Mouse (Mus musculus): Measurements from ENCODE around the gene Mfsd12.

Mfsd12 gene

DNA sequence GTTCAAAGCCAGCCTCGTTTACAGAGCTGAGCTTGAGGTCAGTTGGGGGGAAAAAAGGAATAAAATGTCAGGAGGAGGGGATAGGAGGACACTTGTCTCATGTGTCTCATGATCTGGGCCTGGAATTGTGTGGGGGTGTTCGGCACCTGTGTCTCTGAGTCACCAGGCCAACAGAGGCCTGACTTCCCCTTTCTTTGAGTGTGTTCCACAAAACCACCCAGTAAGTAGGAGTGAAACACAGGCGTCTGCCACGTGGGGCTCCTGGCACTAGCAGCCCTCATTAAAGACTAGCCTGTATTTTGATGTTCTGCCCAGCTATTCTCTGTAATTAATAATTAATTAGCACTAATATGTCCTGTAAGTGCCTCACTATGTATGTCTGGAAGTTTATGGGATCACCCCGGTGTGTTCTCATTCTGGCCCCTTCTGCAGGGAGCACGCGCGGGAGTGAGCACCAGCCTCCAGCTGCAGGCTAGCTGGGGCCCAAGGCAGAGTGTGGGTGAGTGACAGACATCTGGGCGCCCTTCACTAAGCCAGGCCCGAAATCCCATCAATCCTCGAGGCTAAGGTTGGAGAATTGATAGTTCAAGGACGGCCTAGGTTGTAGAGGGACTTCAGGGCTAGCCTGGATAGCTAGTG is 820 bp upstream of the Mfsd12 start:
- no peak for DNase-seq

DNA sequence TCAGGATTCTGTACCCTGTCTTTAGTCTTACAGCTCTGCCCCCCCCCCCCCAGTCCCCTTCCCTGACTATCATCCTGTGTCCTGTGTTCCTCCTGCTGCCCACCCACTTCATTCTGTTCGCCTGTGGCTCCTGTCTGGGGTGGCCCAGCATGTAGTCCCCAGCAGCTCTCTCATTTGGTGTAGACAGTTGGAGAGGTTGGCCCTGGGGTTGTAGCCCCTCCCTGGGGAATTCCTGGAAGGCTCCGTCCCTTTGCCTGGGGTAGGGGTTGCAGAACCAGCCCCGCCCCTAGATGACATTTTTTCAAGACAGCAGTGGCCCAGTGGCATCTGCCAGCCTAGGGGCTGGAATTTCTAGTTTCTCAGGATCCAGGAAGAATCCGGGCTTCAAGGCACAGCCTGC is 918 bp downstream of the Mfsd12 start:
- no peak for DNase-seq

DNA sequence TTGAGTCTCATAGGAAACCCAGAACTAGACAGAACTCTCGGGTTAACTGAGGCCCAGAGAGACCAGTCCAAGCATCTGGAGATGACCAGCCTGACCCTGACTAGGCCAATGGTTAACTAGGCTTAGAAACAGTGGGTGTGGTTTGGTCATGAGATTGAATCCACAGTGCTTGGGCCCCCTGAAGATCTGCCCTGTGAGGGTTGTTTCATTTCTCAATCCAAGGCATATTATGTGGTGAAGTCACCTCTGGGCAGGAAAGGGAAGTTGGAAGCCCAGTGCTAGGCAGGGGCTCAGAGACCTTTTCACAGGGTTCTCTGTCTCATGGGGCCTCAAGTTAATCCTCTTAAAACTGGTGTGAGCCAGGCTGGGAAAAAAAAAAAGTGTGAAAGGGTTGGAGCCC is 1.6 kb downstream of the Mfsd12 start:
- DNase-seq = no peak

DNA sequence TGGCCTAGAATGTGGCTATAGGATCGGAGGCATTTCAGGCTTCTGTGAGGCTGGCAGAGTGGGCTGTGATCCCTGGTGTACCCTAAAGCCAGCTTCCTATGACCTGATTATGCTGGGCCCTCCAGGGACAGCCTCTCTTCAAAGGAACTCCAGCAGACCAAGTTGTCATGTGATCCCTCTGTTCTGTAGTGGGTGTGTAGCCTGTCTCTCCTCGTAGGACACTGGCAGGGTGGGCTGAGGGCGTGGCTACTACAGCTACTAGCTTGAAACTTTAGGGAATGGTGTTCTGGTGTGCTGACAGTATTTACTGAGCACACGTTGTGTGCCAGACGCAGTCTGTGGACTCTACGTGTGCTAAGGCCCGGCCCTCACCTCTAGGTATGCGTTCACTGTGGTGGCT is 3.4 kb downstream of the Mfsd12 start:
- no peak for DNase-seq

DNA sequence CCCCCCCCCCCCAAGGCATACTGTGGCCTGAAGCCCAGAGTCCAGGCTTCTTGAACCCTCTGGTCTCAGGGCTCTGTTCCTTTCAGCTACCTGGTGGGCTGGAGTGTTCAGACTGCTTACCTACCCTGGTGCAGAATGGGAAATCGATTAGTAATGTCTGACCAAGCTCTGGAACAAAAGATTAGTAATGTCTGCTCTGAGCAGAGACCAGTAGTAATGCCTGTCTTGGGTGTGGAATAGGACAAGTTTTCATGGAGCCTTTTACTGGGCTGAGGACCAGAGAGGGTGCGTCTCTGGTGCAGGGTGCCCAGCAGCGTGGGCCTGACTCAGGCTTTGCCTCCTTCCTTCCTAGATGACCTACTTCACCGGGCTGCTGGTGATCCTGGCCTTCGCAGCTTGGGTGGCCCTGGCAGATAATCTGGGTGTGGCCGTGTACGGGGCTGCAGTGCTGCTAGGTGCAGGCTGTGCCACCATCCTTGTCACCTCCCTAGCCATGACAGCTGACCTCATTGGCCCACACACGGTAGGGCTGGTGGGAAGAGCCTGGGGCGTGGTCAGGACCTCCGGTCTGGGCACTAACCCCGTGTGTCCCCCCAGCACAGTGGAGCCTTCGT is 5.2 kb downstream of the Mfsd12 start:
- no peak for DNase-seq

DNA sequence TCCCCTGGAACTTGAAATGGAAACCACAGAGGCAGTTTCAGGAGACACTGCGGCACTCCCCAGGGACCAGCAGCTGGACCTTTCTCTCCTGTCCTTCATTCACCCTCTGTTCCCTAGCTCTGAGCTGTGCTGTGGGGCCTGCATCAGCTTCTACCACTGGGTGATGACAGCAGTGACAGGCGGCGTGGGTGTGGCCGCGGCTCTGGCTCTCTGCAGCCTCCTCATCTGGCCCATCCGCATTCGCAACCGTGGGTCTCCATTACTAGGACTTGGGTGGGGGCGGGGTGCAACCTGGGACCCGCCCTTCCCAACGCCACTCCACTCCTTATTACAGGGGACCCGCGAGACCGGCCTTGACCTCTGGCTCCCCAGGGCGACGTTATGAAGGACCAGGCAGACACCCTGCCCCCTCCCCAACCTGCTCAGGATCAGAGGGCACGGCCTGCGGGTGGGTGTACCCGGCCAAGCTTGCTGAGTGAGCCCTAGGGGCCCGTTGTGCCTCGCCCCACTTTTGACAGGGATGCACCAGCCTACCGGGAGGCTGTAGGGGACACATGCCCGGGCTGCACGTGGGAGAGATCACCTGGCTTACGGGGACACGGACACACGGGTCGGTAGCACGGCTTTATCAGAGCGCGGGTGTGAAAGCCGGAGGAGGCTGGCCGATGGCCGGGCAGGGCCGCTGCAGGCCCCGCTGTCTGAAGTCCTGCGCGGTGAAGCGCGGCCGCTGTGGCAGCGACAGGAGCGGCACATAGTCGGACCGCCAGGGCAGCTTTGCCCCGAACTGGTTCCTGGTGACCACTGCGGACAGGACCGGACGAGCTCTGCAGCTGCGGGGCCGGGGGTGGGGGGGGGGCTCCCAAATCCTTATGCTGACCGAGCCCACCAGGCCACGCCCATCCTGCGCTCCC is 6.4 kb downstream of the Mfsd12 start:
- no peak for DNase-seq

DNA sequence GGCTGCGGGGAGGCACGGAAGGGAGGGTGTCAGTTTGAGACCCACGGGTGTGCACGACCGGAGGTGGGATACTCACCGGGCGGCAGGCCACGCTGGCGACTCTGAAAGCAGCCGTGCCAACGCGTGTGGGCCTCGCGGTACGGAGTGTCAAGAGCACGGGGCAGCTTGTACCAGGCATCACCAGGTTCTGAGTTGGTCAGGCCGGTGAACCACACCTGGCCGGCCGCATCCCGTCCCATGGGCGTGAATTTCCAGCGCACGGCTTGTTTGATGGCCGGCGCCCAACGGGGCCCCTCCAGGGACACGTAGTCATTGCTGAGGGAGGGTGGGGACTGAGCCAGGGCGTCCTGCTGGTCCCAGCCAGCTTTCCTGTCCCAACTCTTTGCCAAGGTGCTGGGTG is 7.4 kb downstream of the Mfsd12 start:
- no peak for DNase-seq

DNA sequence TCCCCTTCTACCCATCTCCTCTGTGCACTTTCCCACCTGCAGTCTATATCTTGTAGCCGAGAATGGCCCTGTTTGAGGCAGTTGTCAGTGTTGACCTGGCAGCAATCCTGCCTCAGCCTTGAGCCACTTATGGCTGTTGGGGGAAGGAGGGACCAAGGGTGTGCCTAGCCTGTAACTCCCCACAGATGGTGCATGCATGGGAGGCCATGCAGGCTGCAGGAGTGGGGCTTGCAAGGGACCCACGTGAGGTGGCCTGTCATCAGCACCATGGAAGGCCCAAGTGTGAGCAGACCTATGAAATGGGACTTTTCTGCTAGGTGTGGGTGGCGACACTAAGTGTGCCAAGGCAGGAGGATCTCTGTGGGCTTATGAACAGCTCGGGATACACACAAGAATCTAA is 7.8 kb downstream of the Mfsd12 start:
- DNase-seq = no peak

DNA sequence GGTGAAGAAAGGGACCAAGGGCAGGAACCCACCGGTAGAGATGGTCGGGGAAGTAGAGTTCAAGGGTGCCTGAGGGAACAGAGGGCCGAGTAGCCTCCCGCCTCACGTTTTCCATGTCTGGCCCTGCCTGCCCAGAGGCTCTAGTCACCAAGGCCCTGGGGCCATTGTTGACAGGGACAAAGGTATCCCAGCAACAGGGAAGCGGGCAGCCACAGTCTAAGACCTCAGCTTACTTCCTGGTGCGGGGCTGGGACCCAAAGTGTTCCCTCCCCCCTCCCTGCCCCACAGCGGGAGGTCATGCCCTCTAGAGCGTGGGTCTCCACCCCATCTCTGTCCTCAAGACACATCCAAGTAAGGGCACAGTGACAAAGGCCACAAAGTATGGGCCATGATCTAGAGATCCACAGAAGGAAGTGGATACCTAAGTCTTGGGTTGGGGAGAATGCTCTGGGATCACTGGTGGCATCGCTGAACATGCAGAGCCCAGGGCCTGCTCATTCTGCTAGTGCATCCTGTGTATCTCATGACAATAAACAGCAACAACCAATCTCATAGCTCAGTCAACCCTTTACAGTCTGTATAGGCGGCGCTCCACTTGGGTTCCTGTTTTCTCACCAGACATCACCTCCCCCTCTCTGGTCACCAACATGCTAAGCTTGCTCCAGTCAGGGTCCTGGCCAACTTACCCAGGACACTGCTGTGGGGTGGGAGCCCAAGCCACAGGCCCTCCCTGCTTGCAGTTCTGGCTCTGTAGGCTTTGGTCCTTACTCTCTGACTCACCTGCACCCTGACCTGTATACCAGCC is 8.6 kb downstream of the Mfsd12 start, which contains the start of gene 4930404N11Rik:
Gene 4930404N11Rik (minus strand): TSS at position 145 of the 805 bp plus-strand sequence.
- no peak for DNase-seq

DNA sequence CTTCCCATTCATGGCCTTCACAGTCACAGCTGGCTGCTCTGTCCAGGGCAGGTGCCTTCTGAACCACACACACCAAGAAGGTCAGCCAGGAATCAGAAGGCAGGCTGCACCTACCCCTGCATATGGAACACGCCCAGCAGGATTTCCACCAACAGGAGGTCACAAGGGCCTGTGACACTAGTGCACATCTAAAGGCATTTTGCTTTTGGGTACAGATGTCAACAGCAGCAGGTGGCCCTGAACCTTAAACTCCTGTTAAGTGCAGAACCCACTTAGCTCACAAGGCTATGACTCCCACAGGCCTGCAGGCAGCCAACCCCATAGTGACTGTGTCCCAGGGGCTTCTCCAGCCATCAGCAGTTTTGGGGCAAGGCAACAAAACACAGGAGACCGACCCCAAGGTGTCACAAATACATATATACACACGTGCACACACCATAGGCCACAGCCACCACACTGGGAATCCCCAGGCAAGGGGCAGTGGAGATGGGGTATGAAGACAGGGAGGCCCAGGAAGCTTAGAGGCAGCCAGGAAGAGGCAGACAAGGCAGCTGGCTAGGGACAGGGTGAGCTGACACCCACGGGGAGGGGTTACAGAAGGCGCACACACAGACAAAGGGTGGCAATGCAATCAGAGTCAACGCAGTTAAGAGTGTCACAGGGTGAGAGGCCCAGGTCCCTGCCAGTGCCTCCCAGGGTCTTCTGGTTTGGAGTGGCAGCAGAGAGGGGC is 9.4 kb downstream of the Mfsd12 start:
- DNase-seq = no peak

DNA sequence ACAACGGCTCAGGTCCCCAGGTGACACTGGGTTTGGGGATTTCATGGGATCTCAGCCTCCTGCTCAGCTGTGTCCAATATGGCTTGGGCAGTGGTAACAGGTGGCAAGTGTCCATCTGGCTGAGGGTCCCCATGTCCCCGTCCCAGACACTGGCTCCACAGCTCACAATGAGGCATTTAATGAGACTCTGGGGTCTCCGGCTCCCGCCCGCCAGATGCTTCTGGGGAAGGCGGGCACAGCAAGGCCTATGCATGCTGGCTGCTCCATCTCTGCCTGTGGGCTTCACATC is 9.9 kb downstream of the Mfsd12 start:
- DNase-seq = no peak

DNA sequence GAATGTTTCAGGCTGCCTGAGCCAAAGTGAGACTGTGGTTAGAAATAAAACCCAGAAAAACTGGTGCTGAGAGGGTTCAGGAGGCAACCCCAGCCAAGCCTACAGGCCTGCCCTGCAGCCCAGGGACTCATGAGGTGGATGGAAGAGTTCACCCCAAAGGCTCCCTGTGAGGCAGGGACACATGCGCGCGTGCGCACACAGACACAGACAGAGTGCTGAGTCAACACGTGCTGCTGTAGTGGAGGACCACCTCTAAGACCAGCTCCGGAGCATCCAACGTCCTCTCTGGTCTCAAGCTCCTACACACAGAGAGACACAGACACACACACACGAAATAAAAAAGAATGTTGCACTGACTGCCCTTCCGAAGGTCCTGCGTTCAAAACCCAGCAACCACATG is 18.0 kb downstream of the Mfsd12 start:
- DNase-seq = no peak

DNA sequence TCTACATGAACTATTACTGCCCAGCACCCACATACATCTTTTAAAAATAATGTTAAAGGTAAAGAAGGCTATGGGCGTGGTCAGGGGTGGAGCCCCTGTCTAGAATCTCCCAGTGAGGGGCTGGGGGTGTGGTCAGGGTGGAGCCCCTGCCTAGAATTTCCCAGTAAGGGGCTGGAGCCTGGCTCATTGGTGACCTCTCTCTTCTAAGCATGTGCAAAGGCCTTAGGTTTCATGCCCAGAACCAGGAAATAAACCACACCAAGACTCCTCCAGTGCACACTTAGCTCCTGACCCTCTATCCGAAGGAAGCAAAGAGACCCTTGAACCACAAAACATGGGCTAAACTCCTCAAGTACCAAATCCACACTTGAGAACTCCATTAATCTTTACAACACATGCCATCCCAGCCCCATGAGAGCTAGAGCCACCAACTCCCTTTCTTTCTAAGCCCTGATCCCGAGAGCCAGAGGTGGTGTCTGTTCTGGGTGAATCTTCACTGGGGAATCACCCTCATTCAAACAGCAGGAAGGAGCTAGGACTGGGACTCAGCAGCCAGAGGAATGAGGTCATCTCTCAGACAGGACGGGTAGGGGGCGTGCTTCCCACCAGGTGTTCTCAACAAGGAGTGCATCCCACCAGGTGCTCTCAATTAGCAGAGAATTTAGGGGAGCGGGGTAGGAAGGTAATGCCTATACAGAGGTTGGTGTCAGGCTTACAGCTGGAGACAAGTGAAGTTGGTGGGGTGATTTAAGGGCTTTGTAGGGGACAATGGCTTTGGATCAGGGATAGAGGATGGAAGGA is 19.5 kb downstream of the Mfsd12 start:
- DNase-seq = peak; percentile 60

DNA sequence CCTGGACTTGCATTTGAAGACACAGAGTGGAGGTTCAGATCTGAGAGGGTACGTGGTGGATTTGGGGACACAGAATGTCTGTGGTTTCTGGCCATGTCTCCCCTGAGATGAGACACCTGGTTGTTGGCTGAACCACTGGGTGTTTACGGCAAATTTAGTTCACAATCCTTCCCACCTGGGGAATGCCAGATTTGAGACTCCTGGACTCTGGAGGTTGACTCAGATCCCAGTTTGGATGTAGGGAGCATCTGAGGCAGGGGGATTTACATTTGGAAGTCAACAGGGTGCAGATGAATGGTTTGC is 20.0 kb downstream of the Mfsd12 start:
- DNase-seq = no peak

DNA sequence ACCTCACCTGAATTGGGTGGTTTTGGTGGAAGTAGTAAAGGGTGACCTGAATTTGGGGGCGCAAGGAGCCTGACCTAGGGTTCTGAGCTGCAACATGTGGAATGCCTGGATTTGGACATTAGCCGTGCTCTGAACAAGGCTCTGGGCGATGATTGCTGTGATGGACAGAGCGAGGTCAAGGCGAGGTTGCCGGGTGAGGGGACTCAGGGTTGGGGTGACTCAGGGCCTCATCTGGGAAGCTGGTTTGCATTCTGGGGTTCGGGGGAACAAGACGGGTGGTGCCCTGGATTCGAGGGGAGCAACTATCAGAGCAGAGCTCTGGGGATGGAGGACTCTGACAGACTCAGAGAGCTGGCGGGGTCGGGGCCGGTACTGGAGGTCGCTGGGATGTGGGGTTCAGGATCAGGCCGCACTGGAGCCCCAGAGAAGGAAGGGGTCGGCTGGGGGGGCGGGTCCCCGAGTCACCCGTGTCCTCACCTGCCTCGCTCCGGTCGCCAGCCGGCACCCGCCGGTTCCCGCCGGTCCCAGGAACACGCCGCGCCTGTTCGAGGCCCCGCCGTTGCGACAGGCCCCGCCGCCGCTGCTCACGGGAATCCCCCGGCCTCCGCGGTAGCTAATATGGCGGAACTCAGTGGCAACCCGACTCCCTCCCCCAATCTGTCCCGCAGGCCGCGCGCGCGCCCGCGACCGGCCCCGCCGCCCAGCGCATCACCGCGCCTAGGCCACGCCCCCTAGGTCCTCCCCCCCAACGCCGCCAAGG is 20.7 kb downstream of the Mfsd12 start, which contains the start of gene Fzr1:
Gene Fzr1 (minus strand): TSS at position 724 of the 760 bp plus-strand sequence.
- DNase-seq = no peak

DNA sequence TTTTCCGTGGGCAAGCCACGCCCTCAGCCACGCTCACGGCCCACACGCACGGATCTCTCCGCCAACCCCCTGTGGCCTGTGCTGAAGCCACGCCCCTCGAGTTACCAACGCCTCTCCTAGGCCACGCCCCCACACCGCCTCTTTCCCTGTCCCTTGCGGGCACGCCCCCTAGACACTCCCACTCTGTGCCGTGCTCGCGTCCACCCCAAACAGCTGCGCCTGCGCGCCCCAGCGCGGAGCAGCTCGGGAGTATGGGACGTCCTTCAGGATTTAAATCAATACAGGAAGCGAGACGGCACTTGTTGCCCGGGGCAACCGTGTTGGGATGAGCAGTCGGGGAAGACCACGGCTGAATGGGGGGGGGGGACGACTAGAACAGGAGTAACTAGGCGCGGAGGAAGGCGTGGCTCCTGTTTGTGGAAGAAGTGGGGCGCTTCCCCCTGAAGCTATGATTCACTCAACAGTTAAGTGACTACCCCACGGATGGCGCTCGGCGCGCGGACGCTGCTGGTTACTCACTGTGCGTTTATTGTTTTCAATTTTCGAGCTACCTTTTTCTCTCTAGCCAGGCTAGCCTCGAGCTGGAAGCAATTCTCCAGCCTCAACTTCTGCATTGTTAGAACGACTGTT is 21.4 kb downstream of the Mfsd12 start:
- DNase-seq = peak; percentile 100

DNA sequence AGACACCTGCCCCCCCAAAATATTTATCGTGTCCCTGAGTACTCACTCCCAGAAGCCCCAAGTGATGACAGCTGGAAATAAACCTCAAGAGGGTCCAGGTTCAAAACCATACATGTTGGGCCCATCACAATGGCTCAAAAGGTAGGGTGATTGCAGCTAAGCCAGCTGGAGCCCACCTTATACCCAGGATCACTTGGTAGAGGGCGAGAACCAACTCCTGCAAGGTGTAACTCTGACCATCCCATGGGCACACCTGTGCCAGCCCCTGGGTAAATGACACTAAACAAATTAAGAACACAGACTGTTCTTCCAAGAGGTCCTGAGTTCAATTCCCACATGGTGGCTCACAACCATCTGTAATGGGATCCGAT is 21.9 kb downstream of the Mfsd12 start:
- DNase-seq = no peak

DNA sequence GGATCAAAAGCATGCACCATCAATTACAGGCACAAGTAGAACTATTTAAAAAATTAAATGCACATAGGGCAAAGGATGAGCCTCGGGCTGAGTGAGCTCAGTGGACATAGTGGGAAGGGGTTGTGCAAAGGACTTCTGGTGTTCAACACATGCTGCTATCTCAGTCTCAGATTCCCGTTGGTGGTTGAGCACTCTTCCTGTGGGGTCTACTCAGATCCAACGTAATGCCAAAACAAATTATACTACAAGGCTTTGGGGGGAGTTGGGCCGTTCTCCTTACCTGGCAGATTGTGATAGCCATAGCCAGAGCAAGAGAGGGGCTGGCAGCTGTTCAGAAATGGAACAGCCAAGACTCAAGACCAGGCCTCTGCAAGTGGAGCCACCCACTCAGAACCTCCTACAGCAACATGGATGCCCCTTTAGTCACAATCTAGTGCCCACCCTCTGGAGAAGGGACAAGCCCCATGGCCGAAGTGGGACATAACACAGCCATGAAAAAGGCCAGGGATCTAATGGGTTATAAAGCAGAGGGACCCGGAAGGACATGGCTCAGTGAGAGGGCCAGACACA is 22.6 kb downstream of the Mfsd12 start:
- DNase-seq = no peak

DNA sequence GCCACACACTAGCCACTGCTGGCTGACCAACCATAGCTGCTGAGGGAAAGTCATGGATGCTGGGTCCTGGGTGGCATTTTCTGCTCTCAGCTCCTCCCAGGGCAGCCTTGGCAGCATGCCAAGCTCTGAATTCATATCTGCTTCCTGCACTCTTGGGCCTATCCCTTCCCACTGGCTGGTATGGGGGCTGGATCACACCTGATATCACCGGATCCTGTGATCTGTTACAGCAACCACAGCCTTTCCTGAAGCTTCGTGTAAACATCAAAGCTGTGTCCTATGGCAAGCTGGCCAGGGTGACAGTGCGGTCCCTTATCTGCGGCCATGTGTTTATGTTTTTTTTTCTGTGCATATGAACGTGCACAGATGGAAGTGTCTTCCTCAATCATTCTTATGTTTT is 24.7 kb downstream of the Mfsd12 start:
- no peak for DNase-seq

Measured in thymus, postnatal 14 days (tissue).